8 mouse cellular contexts compared by ENCODE assay signal in genomic region chr4:155561661-155562442, GRCm38 (mm10). TPM values are rescaled to one million over a fixed set of nuclear protein-coding genes. Genes with fewer than 3 reads are reported as not detected.
A peak's percentile ranks its signal among the peaks of the same experiment; 100 is the strongest.
DNase-seq lines count a peak whose midpoint lies in the region; ATAC-seq and TF ChIP-seq lines count a peak whose summit lies in the region.

Nadk (plus strand) TSS chr4:155562378.

- no peak for TF ChIP-seq POLR2A in spleen, adult 2 months (IDR thresholded peaks at IDR 0.05; ENCODE audit: low read depth, low read length)

- H3K9me3 ChIP-seq in hindbrain, embryonic 13.5 days = no peaks in the 10 kb centered on the region
- no peaks in the 10 kb centered on the region for H3K9me3 ChIP-seq in liver, embryonic 16.5 days (replicated peaks; ENCODE audit: control insufficient read depth, low read length)
- no peaks in the 10 kb centered on the region for H3K9me3 ChIP-seq in neural tube, embryonic 12.5 days

- peaks cover 6% of the 10 kb centered on the region for H3K36me3 ChIP-seq in spleen, adult 2 months (ENCODE audit: control insufficient read depth, insufficient read depth, low read length)
- peaks cover 41% of the 10 kb centered on the region for H3K36me3 ChIP-seq in hindbrain, embryonic 13.5 days
- H3K36me3 ChIP-seq in liver, embryonic 16.5 days (ENCODE audit: control insufficient read depth, insufficient read depth) = peaks cover 12% of the 10 kb centered on the region
- peaks cover 37% of the 10 kb centered on the region for H3K36me3 ChIP-seq in neural tube, embryonic 12.5 days

- peak within 1 kb of the TSS; percentile 48 for H3K4me3 ChIP-seq in spleen, adult 2 months (ENCODE audit: extremely low read depth, insufficient read depth, insufficient read length)
- peak within 1 kb of the TSS; percentile 85 for H3K4me3 ChIP-seq in hindbrain, embryonic 13.5 days
- H3K4me3 ChIP-seq in liver, embryonic 16.5 days (ENCODE audit: low read depth, low read length) = peak within 1 kb of the TSS; percentile 75
- H3K4me3 ChIP-seq in neural tube, embryonic 12.5 days = peak within 1 kb of the TSS; percentile 88

- H3K27ac ChIP-seq in spleen, adult 2 months (ENCODE audit: insufficient read depth, low read length) = peak within 1 kb of the TSS; percentile 93
- H3K27ac ChIP-seq in hindbrain, embryonic 13.5 days = peak within 1 kb of the TSS; percentile 93
- H3K27ac ChIP-seq in liver, embryonic 16.5 days (ENCODE audit: low read length) = peak within 1 kb of the TSS; percentile 86
- peak within 1 kb of the TSS; percentile 71 for H3K27ac ChIP-seq in neural tube, embryonic 12.5 days

- TF ChIP-seq CTCF in spleen, adult 2 months (IDR thresholded peaks at IDR 0.05; ENCODE audit: extremely low read depth, insufficient read depth, insufficient read length, insufficient replicate concordance) = no peak

- no peak for DNase-seq in spleen, adult 2 months (ENCODE audit: low read depth in 1 of 2, low spot score in 2 of 2)
- DNase-seq in spleen, postnatal 4 days (ENCODE audit: low spot score in 2 of 2) = no peak
- DNase-seq in adrenal gland, postnatal 36 days = no peak
- no peak for DNase-seq in gastrocnemius, adult 18-20 months (ENCODE audit: low spot score)
- no peak for DNase-seq in frontal cortex, postnatal 25 days (ENCODE audit: low spot score in 2 of 2)

- peak within 1 kb of the TSS; percentile 97 for H3K4me2 ChIP-seq in hindbrain, embryonic 13.5 days
- H3K4me2 ChIP-seq in liver, embryonic 16.5 days (ENCODE audit: low read depth, low read length) = peak within 1 kb of the TSS; percentile 98
- H3K4me2 ChIP-seq in neural tube, embryonic 12.5 days (replicated peaks) = peak within 1 kb of the TSS; percentile 89

- peak within 1 kb of the TSS; percentile 51; the same call in 1 of the 2 replicates for H3K9ac ChIP-seq in hindbrain, embryonic 13.5 days
- H3K9ac ChIP-seq in liver, embryonic 16.5 days (ENCODE audit: low read depth, low read length) = peak within 1 kb of the TSS; percentile 68
- H3K9ac ChIP-seq in neural tube, embryonic 12.5 days = peak within 1 kb of the TSS; percentile 79; the same call in 1 of the 2 replicates

- no peaks in the 10 kb centered on the region for H3K27me3 ChIP-seq in spleen, adult 2 months (ENCODE audit: control insufficient read depth, insufficient read depth, low read length)
- H3K27me3 ChIP-seq in hindbrain, embryonic 13.5 days = no peaks in the 10 kb centered on the region
- H3K27me3 ChIP-seq in liver, embryonic 16.5 days (ENCODE audit: control insufficient read depth, insufficient read depth, low read depth, low read length) = no peaks in the 10 kb centered on the region
- H3K27me3 ChIP-seq in neural tube, embryonic 12.5 days (replicated peaks) = no peaks in the 10 kb centered on the region

- ATAC-seq in hindbrain, embryonic 13.5 days (ENCODE audit: low FRiP score) = no peak
- no peak for ATAC-seq in liver, embryonic 16.5 days (ENCODE audit: low read depth)
- no peak for ATAC-seq in neural tube, embryonic 12.5 days (ENCODE audit: low FRiP score, low read depth)

- peaks cover 31% of the 10 kb centered on the region for H3K4me1 ChIP-seq in spleen, adult 2 months (ENCODE audit: control insufficient read depth, insufficient read depth, insufficient read length)
- peaks cover 43% of the 10 kb centered on the region for H3K4me1 ChIP-seq in hindbrain, embryonic 13.5 days (replicated peaks)
- H3K4me1 ChIP-seq in liver, embryonic 16.5 days (ENCODE audit: control insufficient read depth, low read depth, low read length) = peaks cover 60% of the 10 kb centered on the region
- H3K4me1 ChIP-seq in neural tube, embryonic 12.5 days = peaks cover 27% of the 10 kb centered on the region

- 44% methylated on average over 7 of the region's 7 CpGs for WGBS in spleen, adult 2 months
- 74% methylated on average over 7 of the region's 7 CpGs for WGBS in hindbrain, embryonic 13.5 days
- WGBS in liver, embryonic 16.5 days (ENCODE audit: insufficient replicate concordance) = 55% methylated on average over 7 of the region's 7 CpGs
- 64% methylated on average over 7 of the region's 7 CpGs for WGBS in neural tube, embryonic 12.5 days

RNA-seq across cellular contexts. Expression of gene Nadk, which starts in this region (rescaled TPM):
- 75.3 and 90.7 TPM in 2 replicates for polyA plus RNA-seq in spleen, adult 2 months (2012; rRNA removed)
- 100 to 1,000 TPM; 175 to 310 TPM for total RNA-seq in adrenal gland, postnatal 36 days (2021)
- 10 to 100 TPM; 16.7 to 22.6 TPM for total RNA-seq in gastrocnemius, adult 18-20 months (2021)
- 82.5 and 84.5 TPM in 2 replicates for polyA plus RNA-seq in hindbrain, embryonic 13.5 days (2015; fragmentation: Nextera tagmentation; extraction: Ambion mirVana)
- 42.9 and 45.3 TPM in 2 replicates for polyA plus RNA-seq in liver, embryonic 16.5 days (2015; fragmentation: Nextera tagmentation; extraction: Ambion mirVana)
- 86.9 and 88.2 TPM in 2 replicates for polyA plus RNA-seq in neural tube, embryonic 12.5 days (2016; fragmentation: Nextera tagmentation; extraction: Ambion mirVana)

Comparison
In these comparisons a context has a peak if more than half of its experiments do, and no peak if none do; other contexts are left out.
1. RNA of gene Nadk (total RNA-seq): 175 to 310 TPM in adrenal gland, postnatal 36 days; 16.7 to 22.6 TPM in gastrocnemius, adult 18-20 months; every median in the first group is over 4 times any median in the second.
2. Peak in every context shown above with its lines, with median percentiles within 50 percentile points of each other: H3K27ac ChIP-seq, H3K4me3 ChIP-seq, H3K4me2 ChIP-seq and H3K9ac ChIP-seq.